Mouse (Mus musculus) CD4-positive, CD25-positive, alpha-beta regulatory T cell, adult 2 months (primary cell): ENCODE data around the gene Arl1.
"Not testable (repeated sequence)": the region's sequence is repeated elsewhere in the genome, so short reads cannot be mapped to it uniquely, and the experiment has no call there.

Source experiments
- DNase-seq: peaks from one replicate; pipeline ENCODE4 v3.0.0-alpha.2; 2012; ENCODE audit warnings: low read depth, low spot score

Arl1 gene

DNA sequence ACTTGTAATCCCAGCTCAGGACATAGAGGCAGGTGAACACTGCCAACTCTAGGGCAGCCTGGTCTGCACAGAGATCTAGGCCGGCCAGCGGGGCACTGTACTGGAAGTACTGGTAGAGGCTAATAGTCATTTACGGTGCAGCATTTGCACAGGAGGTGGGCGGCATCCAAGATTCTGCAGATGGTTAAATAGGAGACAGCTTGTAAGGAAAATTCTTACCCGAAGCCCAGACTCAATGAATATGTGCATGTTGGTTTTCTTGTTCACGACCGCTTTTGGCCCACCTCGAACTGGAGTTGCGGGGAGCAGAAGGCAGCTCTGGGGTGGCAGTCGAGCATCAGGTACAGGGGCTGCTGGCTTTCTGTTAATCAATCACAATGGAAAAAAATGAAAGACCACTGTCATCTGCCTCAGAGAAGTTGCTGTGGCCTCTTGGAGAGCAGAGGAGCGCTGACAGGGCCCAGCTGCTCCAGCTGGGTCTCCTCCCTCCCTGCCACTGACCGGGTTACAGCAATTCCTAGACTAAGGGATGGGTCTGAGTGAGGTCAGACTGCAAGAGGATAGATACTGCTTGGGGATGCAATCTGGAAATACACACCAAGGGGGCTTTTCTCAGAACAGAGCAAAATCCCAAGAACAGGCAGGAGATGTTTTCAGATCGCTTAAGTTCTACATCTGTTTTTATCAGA lies 31.0 kb downstream of the Arl1 start:
- DNase-seq, result no peak

DNA sequence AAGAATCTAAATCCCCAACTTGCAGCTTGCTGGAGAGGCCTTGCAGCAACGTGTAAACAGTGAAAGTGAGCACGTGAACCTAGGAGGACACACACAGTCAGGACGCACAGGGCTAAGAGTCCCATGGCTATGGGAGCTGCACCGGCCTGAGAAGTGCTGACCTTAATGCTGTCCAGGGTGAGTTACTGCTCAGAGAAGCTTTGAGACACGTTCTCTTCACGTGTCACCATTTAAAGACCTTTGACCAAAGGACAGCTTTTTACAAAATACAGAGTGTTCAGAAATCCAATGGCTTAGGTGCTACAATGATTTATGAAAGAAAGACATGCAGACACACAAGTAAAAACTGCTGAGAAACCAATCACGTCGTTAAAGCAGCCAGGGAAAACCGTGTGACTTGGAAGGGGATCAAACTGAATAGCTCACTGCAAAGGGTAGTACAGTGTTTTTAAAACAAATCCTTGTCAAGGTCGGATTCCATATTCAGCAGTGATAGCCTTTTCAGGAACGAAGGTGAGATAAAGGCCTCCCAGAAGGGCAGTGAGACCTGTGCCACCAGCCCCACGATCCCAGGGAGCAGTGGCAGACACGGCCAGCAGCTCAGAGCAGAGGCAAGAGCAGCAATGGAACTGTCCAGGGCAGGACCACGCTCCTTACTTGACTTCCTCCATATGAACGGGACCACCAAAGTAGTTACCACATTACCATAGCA lies 34.9 kb downstream of the Arl1 start:
- no peak for DNase-seq

DNA sequence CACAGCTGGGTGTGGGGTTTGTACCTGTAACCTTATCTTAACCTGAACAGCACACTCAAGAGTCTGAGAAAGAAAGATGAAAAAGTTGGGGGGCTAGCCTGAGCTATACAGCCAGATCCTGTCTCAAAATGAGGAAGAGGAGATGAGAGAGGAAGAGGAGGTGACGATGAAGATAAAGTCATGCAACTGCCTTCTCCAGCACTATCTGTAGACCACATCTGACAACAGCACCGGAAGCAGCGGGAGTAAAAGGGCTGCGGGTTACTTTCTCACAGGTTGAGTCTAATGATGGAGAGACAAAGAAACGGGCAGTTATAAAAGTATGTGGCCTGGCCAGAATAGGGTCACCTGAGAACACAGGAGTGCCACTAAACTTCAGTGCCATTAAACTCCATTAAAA lies 38.3 kb downstream of the Arl1 start:
- no peak for DNase-seq

DNA sequence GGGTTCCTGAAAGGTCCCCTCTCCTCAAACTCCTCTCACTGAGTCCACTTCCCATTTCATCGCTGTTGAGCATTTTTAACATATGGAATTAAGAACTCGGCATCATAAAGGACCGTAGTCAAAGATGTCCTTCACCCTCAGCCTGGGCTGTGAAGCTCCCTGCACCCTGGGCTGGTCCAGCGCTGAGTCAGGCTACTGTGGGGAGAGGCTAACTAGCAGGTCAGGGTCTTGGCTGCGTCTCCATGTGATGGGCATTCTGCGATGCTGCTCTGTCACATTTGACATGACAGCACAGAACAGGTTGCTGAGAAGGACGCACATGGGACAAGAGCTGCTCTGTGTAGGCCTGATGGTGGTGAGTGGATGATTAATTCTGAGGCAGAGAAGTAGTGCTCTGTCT lies 39.0 kb downstream of the Arl1 start:
- DNase-seq, result no peak

DNA sequence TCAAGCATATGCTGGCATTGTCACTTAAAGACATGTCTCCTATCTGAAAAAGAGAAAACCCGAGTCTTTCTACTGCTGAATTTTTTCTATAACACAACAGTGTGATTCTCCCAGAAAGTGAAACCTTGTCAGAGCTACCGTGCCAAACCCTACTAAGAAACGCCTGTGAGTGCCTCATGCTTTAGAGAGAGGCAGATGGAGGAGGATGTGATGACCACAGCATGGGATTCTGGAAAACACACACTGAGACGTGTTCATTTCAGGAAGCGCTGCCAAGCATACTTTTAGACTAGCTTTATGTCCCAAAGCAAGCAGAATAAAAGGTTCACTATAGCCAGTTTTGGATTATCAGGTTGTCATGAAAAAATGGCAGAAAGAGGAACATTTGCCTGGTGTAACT lies 42.3 kb downstream of the Arl1 start:
- not testable (repeated sequence) for DNase-seq

DNA sequence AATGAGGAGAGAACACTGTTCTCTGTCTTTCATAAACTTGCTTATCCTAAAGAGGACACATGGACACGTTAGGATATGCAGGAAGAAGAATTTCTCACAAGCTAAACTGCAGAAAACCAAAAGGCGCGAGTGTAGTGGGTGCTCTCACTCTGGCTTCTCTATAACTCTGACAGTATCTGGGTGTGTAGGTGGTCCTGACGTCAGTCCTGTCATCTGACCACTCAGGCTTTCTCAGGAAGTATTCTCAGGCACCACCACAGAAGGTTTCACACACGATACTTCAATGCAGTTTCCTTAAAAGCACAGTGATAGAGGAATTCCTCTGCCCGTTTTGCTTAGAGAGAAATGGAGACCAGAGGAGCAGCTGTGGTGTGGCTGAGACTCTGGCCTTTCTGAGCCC lies 45.5 kb downstream of the Arl1 start:
- no peak for DNase-seq

DNA sequence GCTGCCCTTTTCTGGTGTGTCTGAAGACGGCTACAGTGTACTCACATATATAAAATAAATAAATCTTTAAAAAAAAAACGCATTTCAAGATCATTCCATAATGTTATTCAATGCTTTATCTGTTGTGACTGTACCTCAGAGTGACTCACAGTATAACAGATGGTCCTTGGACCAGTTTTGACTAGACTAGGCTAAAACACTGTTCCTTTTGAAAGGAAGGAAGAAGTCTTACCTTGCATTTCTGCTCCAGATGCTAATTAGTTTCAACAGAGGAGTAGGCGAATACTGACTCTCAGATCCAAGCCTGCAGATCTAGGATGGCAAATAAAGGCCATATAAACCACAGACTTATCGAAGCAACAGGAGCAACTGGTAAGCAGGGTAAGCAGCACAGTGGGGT lies 50.1 kb downstream of the Arl1 start:
- DNase-seq, result no peak

DNA sequence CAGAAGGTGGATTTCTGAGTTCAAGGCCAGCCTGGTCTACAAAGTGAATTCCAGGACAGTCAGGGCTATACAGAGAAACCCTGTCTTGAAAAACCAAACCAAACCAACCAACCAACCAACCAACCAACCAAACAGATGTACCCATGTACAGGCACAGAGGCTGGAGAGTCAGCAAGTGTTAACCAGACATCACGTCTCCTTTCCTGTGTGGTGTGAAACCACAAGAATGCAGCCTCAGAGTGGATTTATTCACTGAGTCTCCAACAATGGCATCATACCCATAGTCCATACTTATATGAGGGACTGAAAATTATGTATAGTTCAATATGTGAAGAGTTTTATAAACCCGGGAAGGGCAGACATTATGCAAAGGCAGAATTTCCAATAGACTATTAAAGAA lies 52.5 kb downstream of the Arl1 start:
- not testable (repeated sequence) for DNase-seq

DNA sequence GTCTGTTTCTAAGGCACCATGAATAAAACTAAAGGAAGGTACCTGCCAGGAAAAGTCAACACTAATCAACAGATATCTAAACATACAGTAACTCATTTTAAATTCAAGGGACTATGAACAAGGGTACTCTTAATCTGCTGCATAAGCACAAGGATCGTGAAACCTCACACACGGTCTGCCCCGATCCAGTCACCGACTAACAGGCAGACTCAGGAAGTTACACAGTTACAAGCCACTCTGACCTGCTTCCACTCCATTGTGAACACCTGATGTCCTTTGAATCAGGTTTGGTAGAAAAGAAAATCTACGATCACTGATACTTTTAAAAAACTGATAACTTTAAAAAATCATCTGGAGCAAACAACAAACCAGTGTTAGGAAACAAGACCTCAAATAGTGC lies 53.3 kb downstream of the Arl1 start:
- DNase-seq, result no peak

DNA sequence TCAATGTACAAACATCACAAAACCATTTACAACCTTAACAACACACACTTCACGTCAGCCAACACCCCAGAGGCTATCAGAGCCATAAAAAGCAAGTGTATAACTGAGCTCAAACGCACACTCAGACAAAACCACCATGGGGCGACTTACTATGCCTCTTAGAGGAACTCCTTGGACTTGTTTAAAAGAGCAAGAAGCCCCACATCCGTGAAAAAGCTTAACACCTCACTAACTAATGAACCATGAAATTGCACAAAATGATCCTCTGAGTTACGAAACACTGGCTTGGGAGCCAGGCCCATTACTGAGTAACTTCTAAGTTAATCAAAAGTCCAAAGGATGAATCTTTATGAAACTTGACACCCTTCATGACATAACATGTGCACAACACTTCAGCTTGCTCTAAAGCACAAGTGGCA lies 53.9 kb downstream of the Arl1 start:
- no peak for DNase-seq

DNA sequence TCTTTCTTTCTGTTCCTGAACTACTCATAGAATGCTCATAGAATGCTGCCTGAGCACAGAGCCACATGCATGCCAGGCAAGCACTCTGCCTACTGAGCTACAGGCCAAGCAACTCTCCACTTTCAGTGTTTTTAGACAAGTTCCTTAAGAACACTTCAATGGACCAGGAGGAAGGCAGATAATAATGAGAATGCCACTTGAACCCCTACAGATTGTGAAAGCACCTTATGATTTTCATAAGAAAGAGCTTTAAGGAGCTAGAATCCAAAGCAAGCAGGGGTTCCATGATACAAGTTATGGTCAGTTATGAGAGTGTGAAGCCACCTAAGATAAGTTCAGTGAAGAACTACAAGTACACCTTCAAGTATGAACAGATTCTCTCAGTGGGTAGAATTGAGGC lies 63.0 kb downstream of the Arl1 start:
- no peak for DNase-seq
